Mouse (Mus musculus) stomach, adult 2 months (tissue): ENCODE data around the gene Fbxw18. TPM values are rescaled to one million over a fixed set of nuclear protein-coding genes. Genes with fewer than 3 reads are reported as not detected.

Experiments
- polyA plus RNA-seq: library from polyadenylated mRNA; depleted of rRNA; stranded (reverse); fragments of >200 nt; gene quantifications from 2 replicates; pipeline ENCODE4 v1.2.3, GENCODE M21; 2012; rRNA removed

Fbxw18 gene
- polyA plus RNA-seq: not detected in 2 replicates

GRCm38 (mm10) chr9:109702600-109702999, at the start of gene Fbxw18:
Gene Fbxw18 (minus strand): TSS chr9:109702700.

GRCm38 (mm10) chr9:109745989-109746388, 43.5 kb upstream of the Fbxw18 start, which contains the start of gene Fbxw26:
Gene Fbxw26 (minus strand): TSS chr9:109746089.

GRCm38 (mm10) chr9:109664552-109664951, 37.9 kb downstream of the Fbxw18 start, which contains the start of gene Fbxw25:
Gene Fbxw25 (minus strand): TSS chr9:109664652.

Other genes starting within 250 kb of the Fbxw18 start
- gene Fbxw19, start 206.8 kb downstream of the Fbxw18 start, polyA plus RNA-seq: not detected in 2 replicates
- gene Fbxw15, start 134.4 kb downstream of the Fbxw18 start, polyA plus RNA-seq: not detected in 2 replicates
- not detected in 2 replicates for gene Fbxw24, start 76.6 kb downstream of the Fbxw18 start, polyA plus RNA-seq
- not detected in 2 replicates for gene Fbxw25, start 38.0 kb downstream of the Fbxw18 start, polyA plus RNA-seq
- gene Fbxw26, start 43.4 kb upstream of the Fbxw18 start, polyA plus RNA-seq: not detected in 2 replicates
- gene Fbxw27, start 88.0 kb upstream of the Fbxw18 start, polyA plus RNA-seq: not detected in 2 replicates
- 1.4 TPM in 1 of 2 replicates, not detected in the other for gene Spink8, start 109.6 kb upstream of the Fbxw18 start, polyA plus RNA-seq
- 7.5 and 10.1 TPM in 2 replicates for gene Nme6, start 130.0 kb upstream of the Fbxw18 start, polyA plus RNA-seq
- not detected in 2 replicates for gene Camp, start 146.9 kb upstream of the Fbxw18 start, polyA plus RNA-seq
- 4.6 and 6.3 TPM in 2 replicates for gene Cdc25a, start 172.9 kb upstream of the Fbxw18 start, polyA plus RNA-seq
- gene Map4, start 228.8 kb upstream of the Fbxw18 start, polyA plus RNA-seq: 115 and 151 TPM in 2 replicates